Comparison of ENCODE assay signal across 14 mouse cellular contexts in the genomic region with DNA sequence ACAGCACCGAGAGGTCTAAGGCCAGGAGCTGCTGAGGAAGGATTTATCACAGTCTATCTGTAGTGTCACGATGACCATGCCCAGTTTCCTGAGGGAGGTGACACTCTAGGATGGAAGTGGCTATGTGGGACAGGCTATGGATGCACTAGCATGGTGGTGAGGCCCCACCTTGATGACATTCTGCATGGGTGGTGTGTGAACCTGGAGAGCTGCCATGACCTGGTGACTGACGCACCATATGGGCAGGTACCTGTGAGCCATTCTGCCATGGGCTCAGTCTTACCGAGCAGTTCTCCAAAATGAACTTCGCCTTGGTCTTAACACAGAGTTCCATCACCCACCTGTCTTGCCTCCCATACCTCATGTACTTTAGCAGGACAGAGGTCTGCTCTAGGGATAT. TPM values are rescaled to one million over a fixed set of nuclear protein-coding genes. Genes with fewer than 3 reads are reported as not detected.
DNase-seq lines count a peak whose midpoint lies in the region; ATAC-seq and TF ChIP-seq lines count a peak whose summit lies in the region.
"Had no signal": no experiment of that assay in that cellular context is flagged by ENCODE, and none has a peak within 500 bp of the region (broad histone marks: within the 10 kb centered on the region; RNA-seq: fewer than 3 reads in every experiment).

No protein-coding gene starts in this region.

- DNase-seq in heart, adult 11 months = peak; percentile 95
- no peak for DNase-seq in heart, adult 9 months (ENCODE audit: low spot score in 2 of 2)
- DNase-seq in intestine, embryonic 14.5 days (ENCODE audit: low spot score) = no peak
- no peak for DNase-seq in lung, postnatal 4 days
- no peak for DNase-seq in frontal cortex, postnatal 36 days (ENCODE audit: low spot score in 2 of 2)
- DNase-seq: cerebellum, adult 9-11 months; forebrain, postnatal 0 days; right cerebral cortex, postnatal 14 days had no signal

- no peak overlapping the region for H3K4me3 ChIP-seq in intestine, embryonic 14.5 days (ENCODE audit: low read depth, low read length)
- no peak overlapping the region for H3K4me3 ChIP-seq in intestine, embryonic 16.5 days (ENCODE audit: low read length)
- H3K4me3 ChIP-seq in lung, embryonic 15.5 days = no peak overlapping the region
- no peak overlapping the region for H3K4me3 ChIP-seq in small intestine, adult 2 months (ENCODE audit: low read depth, low read length)
- H3K4me3 ChIP-seq: limb, embryonic 15.5 days; midbrain, embryonic 12.5 days; neural tube, embryonic 13.5 days had no signal

- no peaks in the 10 kb centered on the region for H3K27me3 ChIP-seq in intestine, embryonic 14.5 days (replicated peaks; ENCODE audit: control insufficient read depth, insufficient read depth, low read length)
- no peaks in the 10 kb centered on the region for H3K27me3 ChIP-seq in intestine, embryonic 16.5 days (replicated peaks; ENCODE audit: control insufficient read depth, insufficient read depth, low read length)
- H3K27me3 ChIP-seq in lung, embryonic 15.5 days = no peaks in the 10 kb centered on the region; the same call in 1 of the 2 replicates
- H3K27me3 ChIP-seq in small intestine, adult 2 months (ENCODE audit: control insufficient read depth, insufficient read depth, low read length) = no peaks in the 10 kb centered on the region
- H3K27me3 ChIP-seq: midbrain, embryonic 12.5 days; neural tube, embryonic 13.5 days had no signal

- no peaks in the 10 kb centered on the region for H3K36me3 ChIP-seq in intestine, embryonic 14.5 days (ENCODE audit: control insufficient read depth, insufficient read depth, low read length)
- H3K36me3 ChIP-seq in intestine, embryonic 16.5 days (ENCODE audit: control insufficient read depth, insufficient read depth, low read length) = no peaks in the 10 kb centered on the region
- H3K36me3 ChIP-seq in lung, embryonic 15.5 days = no peaks in the 10 kb centered on the region
- no peaks in the 10 kb centered on the region for H3K36me3 ChIP-seq in small intestine, adult 2 months (ENCODE audit: control insufficient read depth, insufficient read depth, low read length)
- H3K36me3 ChIP-seq: limb, embryonic 15.5 days; midbrain, embryonic 12.5 days; neural tube, embryonic 13.5 days had no signal

- 82% methylated on average over 5 of the region's 5 CpGs for WGBS in intestine, embryonic 14.5 days
- 82% methylated on average over 5 of the region's 5 CpGs for WGBS in intestine, embryonic 16.5 days
- 79% methylated on average over 5 of the region's 5 CpGs for WGBS in lung, embryonic 15.5 days
- 76% methylated on average over 5 of the region's 5 CpGs for WGBS in small intestine, adult 2 months

- TF ChIP-seq CTCF in small intestine, adult 2 months (IDR thresholded peaks at IDR 0.05; ENCODE audit: extremely low read depth, insufficient read length, insufficient replicate concordance, low read depth, low read length) = no peak

- H3K27ac ChIP-seq in intestine, embryonic 14.5 days (ENCODE audit: low read depth) = peak overlapping the region; percentile 36; the same call in 1 of the 2 replicates
- no peak overlapping the region for H3K27ac ChIP-seq in intestine, embryonic 16.5 days (ENCODE audit: low read length)
- peak overlapping the region; percentile 92 for H3K27ac ChIP-seq in lung, embryonic 15.5 days
- H3K27ac ChIP-seq in small intestine, adult 2 months (ENCODE audit: insufficient read depth, low read depth, low read length) = peak overlapping the region; percentile 32
- H3K27ac ChIP-seq: midbrain, embryonic 12.5 days; neural tube, embryonic 13.5 days had no signal

- TF ChIP-seq POLR2A in small intestine, adult 2 months (IDR thresholded peaks at IDR 0.05; ENCODE audit: low read depth, low read length) = no peak

- no peak for ATAC-seq in intestine, embryonic 14.5 days (replicated peaks; ENCODE audit: low FRiP score, low TSS enrichment, low read depth)
- no peak for ATAC-seq in intestine, embryonic 16.5 days
- ATAC-seq in lung, embryonic 15.5 days (ENCODE audit: borderline replicate concordance, extremely low read depth, low FRiP score, low TSS enrichment) = no peak

- H3K4me1 ChIP-seq in intestine, embryonic 14.5 days (replicated peaks; ENCODE audit: control insufficient read depth, insufficient read depth, low read length) = peaks cover 29% of the 10 kb centered on the region
- H3K4me1 ChIP-seq in intestine, embryonic 16.5 days (ENCODE audit: control insufficient read depth, insufficient read depth, low read length) = peaks cover 20% of the 10 kb centered on the region
- peaks cover 63% of the 10 kb centered on the region for H3K4me1 ChIP-seq in lung, embryonic 15.5 days
- peaks cover 4% of the 10 kb centered on the region for H3K4me1 ChIP-seq in small intestine, adult 2 months (ENCODE audit: control insufficient read depth, insufficient read depth, insufficient read length, low read length)
- H3K4me1 ChIP-seq: midbrain, embryonic 12.5 days had no signal

- H3K4me2 ChIP-seq in intestine, embryonic 14.5 days (ENCODE audit: low read length) = no peak overlapping the region
- no peak overlapping the region for H3K4me2 ChIP-seq in intestine, embryonic 16.5 days (ENCODE audit: low read depth, low read length)
- H3K4me2 ChIP-seq in lung, embryonic 15.5 days = no peak overlapping the region
- H3K4me2 ChIP-seq: limb, embryonic 15.5 days; midbrain, embryonic 12.5 days; neural tube, embryonic 13.5 days had no signal

- H3K9ac ChIP-seq in intestine, embryonic 14.5 days (ENCODE audit: low read length) = no peak overlapping the region
- no peak overlapping the region for H3K9ac ChIP-seq in intestine, embryonic 16.5 days (ENCODE audit: low read depth, low read length)
- no peak overlapping the region for H3K9ac ChIP-seq in lung, embryonic 15.5 days
- H3K9ac ChIP-seq: forebrain, postnatal 0 days; limb, embryonic 15.5 days; midbrain, embryonic 12.5 days; neural tube, embryonic 13.5 days had no signal

- no peaks in the 10 kb centered on the region for H3K9me3 ChIP-seq in intestine, embryonic 14.5 days (ENCODE audit: control insufficient read depth, low read length)
- H3K9me3 ChIP-seq in intestine, embryonic 16.5 days (ENCODE audit: control insufficient read depth, low read length) = no peaks in the 10 kb centered on the region
- H3K9me3 ChIP-seq in lung, embryonic 15.5 days = no peaks in the 10 kb centered on the region
- H3K9me3 ChIP-seq: limb, embryonic 15.5 days; midbrain, embryonic 12.5 days; neural tube, embryonic 13.5 days had no signal

RNA-seq across cellular contexts. Expression of gene Adamtsl2, which starts 8.4 kb away (rescaled TPM):
- 2.0 TPM in 2 replicates for polyA plus RNA-seq in intestine, embryonic 14.5 days (2014; fragmentation: Nextera tagmentation; extraction: Ambion mirVana)
- polyA plus RNA-seq in intestine, embryonic 16.5 days (2015; fragmentation: Nextera tagmentation; extraction: Ambion mirVana) = 1.7 and 2.1 TPM in 2 replicates
- polyA plus RNA-seq in lung, embryonic 15.5 days (2015; fragmentation: Nextera tagmentation; extraction: Ambion mirVana) = 20.5 and 27.4 TPM in 2 replicates
- 1.5 and 1.9 TPM in 2 replicates for polyA plus RNA-seq in small intestine, adult 2 months (2012; rRNA removed)

RNA-seq across cellular contexts. Expression of gene Mymk, which starts 15.6 kb away (rescaled TPM):
- not detected in 2 replicates for polyA plus RNA-seq in intestine, embryonic 14.5 days (2014; fragmentation: Nextera tagmentation; extraction: Ambion mirVana)
- polyA plus RNA-seq in intestine, embryonic 16.5 days (2015; fragmentation: Nextera tagmentation; extraction: Ambion mirVana) = 0.12 and 0.22 TPM in 2 replicates
- polyA plus RNA-seq in lung, embryonic 15.5 days (2015; fragmentation: Nextera tagmentation; extraction: Ambion mirVana) = 0.49 and 0.76 TPM in 2 replicates
- 0.18 TPM in 1 of 2 replicates, not detected in the other for polyA plus RNA-seq in small intestine, adult 2 months (2012; rRNA removed)

RNA-seq across cellular contexts. Expression of gene Fam163b, which starts 54.7 kb away (rescaled TPM):
- 0.24 and 0.42 TPM in 2 replicates for polyA plus RNA-seq in intestine, embryonic 14.5 days (2014; fragmentation: Nextera tagmentation; extraction: Ambion mirVana)
- polyA plus RNA-seq in intestine, embryonic 16.5 days (2015; fragmentation: Nextera tagmentation; extraction: Ambion mirVana) = 0.11 and 0.16 TPM in 2 replicates
- polyA plus RNA-seq in lung, embryonic 15.5 days (2015; fragmentation: Nextera tagmentation; extraction: Ambion mirVana) = 0.69 and 0.70 TPM in 2 replicates
- polyA plus RNA-seq in small intestine, adult 2 months (2012; rRNA removed) = 0.08 TPM in 2 replicates

RNA-seq across cellular contexts. Expression of gene Slc2a6, which starts 59.8 kb away (rescaled TPM):
- polyA plus RNA-seq in intestine, embryonic 14.5 days (2014; fragmentation: Nextera tagmentation; extraction: Ambion mirVana) = 0.76 and 0.94 TPM in 2 replicates
- 0.84 and 1.0 TPM in 2 replicates for polyA plus RNA-seq in intestine, embryonic 16.5 days (2015; fragmentation: Nextera tagmentation; extraction: Ambion mirVana)
- 0.48 and 0.77 TPM in 2 replicates for polyA plus RNA-seq in lung, embryonic 15.5 days (2015; fragmentation: Nextera tagmentation; extraction: Ambion mirVana)
- 6.1 and 6.7 TPM in 2 replicates for polyA plus RNA-seq in small intestine, adult 2 months (2012; rRNA removed)
